Mouse (Mus musculus): ENCODE data around the gene Podn.

Gene Podn

GRCm38 (mm10) chr4:108077224-108077955 lies 18.9 kb downstream of the Podn start:
- DNase-seq (ENCODE audit: low spot score), result no peak

GRCm38 (mm10) chr4:108074204-108074823 lies 21.9 kb downstream of the Podn start:
- DNase-seq (ENCODE audit: low spot score), result no peak

- DNase-seq (ENCODE audit: low spot score), result no peak
Observed at GRCm38 (mm10) chr4:108072086-108072485, 24.2 kb downstream of the Podn start.

GRCm38 (mm10) chr4:108071235-108071901 lies 24.9 kb downstream of the Podn start:
- DNase-seq (ENCODE audit: low spot score), result peak; percentile 77

GRCm38 (mm10) chr4:108070723-108071122 lies 25.5 kb downstream of the Podn start:
- DNase-seq (ENCODE audit: low spot score), result no peak

GRCm38 (mm10) chr4:108070286-108070685 lies 26.0 kb downstream of the Podn start:
- DNase-seq (ENCODE audit: low spot score), result no peak

- no peak for DNase-seq (ENCODE audit: low spot score)
Observed at GRCm38 (mm10) chr4:108068081-108068480, 28.2 kb downstream of the Podn start.

GRCm38 (mm10) chr4:108067261-108067660 lies 29.0 kb downstream of the Podn start:
- no peak for DNase-seq (ENCODE audit: low spot score)

GRCm38 (mm10) chr4:108066569-108066968 lies 29.7 kb downstream of the Podn start:
- DNase-seq (ENCODE audit: low spot score), result no peak

- no peak for DNase-seq (ENCODE audit: low spot score)
Observed at GRCm38 (mm10) chr4:108065176-108065844, 30.9 kb downstream of the Podn start.

- no peak for DNase-seq (ENCODE audit: low spot score)
Observed at GRCm38 (mm10) chr4:108063616-108064015, 32.6 kb downstream of the Podn start.

GRCm38 (mm10) chr4:108062524-108062923 lies 33.7 kb downstream of the Podn start:
- no peak for DNase-seq (ENCODE audit: low spot score)

- no peak for DNase-seq (ENCODE audit: low spot score)
Observed at GRCm38 (mm10) chr4:108060774-108061173, 35.5 kb downstream of the Podn start.

- no peak for DNase-seq (ENCODE audit: low spot score)
Observed at GRCm38 (mm10) chr4:108059601-108060379, 36.5 kb downstream of the Podn start.

- no peak for DNase-seq (ENCODE audit: low spot score)
Observed at GRCm38 (mm10) chr4:108058166-108058565, 38.1 kb downstream of the Podn start.

- DNase-seq (ENCODE audit: low spot score), result no peak
Observed at GRCm38 (mm10) chr4:108057247-108057646, 39.0 kb downstream of the Podn start.

- no peak for DNase-seq (ENCODE audit: low spot score)
Observed at GRCm38 (mm10) chr4:108055873-108056272, 40.4 kb downstream of the Podn start.

- DNase-seq (ENCODE audit: low spot score), result no peak
Observed at GRCm38 (mm10) chr4:108052673-108053072, 43.6 kb downstream of the Podn start.

GRCm38 (mm10) chr4:108051687-108052274 lies 44.5 kb downstream of the Podn start:
- DNase-seq (ENCODE audit: low spot score), result no peak

GRCm38 (mm10) chr4:108046136-108046535 lies 50.1 kb downstream of the Podn start:
- no peak for DNase-seq (ENCODE audit: low spot score)

All from layer of hippocampus, adult 9-10 months (tissue).